Mouse (Mus musculus) forebrain, embryonic 14.5 days (tissue): ENCODE results near the gene Gm3854. TPM values are rescaled to one million over a fixed set of nuclear protein-coding genes. Genes with fewer than 3 reads are reported as not detected.

Experiments used
- polyA plus RNA-seq: library from polyadenylated mRNA; unstranded; fragments of >200 nt; fragmentation: Nextera tagmentation; extraction: Ambion mirVana; gene quantifications from 2 replicates; pipeline ENCODE4 v1.2.1, GENCODE M21; 2014

Gm3854 gene
- polyA plus RNA-seq, 1 experiment from 2014 or later = 1.7 TPM

Other genes with a start within 250 kb of the Gm3854 start
- 12.6 and 13.8 TPM in 2 replicates for gene Zfp787, start 187.8 kb upstream of the Gm3854 start, polyA plus RNA-seq
- gene Zfp444, start 171.5 kb upstream of the Gm3854 start, polyA plus RNA-seq = 88.2 and 96.3 TPM in 2 replicates
- gene Galp, start 146.7 kb upstream of the Gm3854 start, polyA plus RNA-seq = not detected in 2 replicates
- gene Zscan5b, start 121.5 kb upstream of the Gm3854 start, polyA plus RNA-seq = not detected in 2 replicates
- gene Epp13, start 91.0 kb upstream of the Gm3854 start, polyA plus RNA-seq = not detected in 2 replicates
- 11.7 and 13.5 TPM in 2 replicates for gene Zfp667, start 57.2 kb upstream of the Gm3854 start, polyA plus RNA-seq
- gene Zfp583, start 12.5 kb upstream of the Gm3854 start, polyA plus RNA-seq = 7.7 and 12.2 TPM in 2 replicates
- gene Zfp78, start 19.5 kb downstream of the Gm3854 start, polyA plus RNA-seq = 4.5 and 5.9 TPM in 2 replicates
- 15.8 and 18.4 TPM in 2 replicates for gene Zfp28, start 39.5 kb downstream of the Gm3854 start, polyA plus RNA-seq
- gene Smim17, start 55.0 kb downstream of the Gm3854 start, polyA plus RNA-seq = 3.0 and 3.5 TPM in 2 replicates
- not detected in 2 replicates for gene Gm20715, start 66.5 kb downstream of the Gm3854 start, polyA plus RNA-seq
- gene Olfr1344, start 94.9 kb downstream of the Gm3854 start, polyA plus RNA-seq = 0.14 TPM in 1 of 2 replicates, not detected in the other
- gene Olfr1336, start 112.4 kb downstream of the Gm3854 start, polyA plus RNA-seq = not detected in 2 replicates
- gene Olfr1346, start 123.3 kb downstream of the Gm3854 start, polyA plus RNA-seq = not detected in 2 replicates
- not detected in 2 replicates for gene Olfr5, start 143.2 kb downstream of the Gm3854 start, polyA plus RNA-seq
- not detected in 2 replicates for gene Olfr1347, start 156.0 kb downstream of the Gm3854 start, polyA plus RNA-seq
- not detected in 2 replicates for gene Olfr1348, start 165.0 kb downstream of the Gm3854 start, polyA plus RNA-seq
- gene Olfr1349, start 179.2 kb downstream of the Gm3854 start, polyA plus RNA-seq = not detected in 2 replicates
- gene Olfr1350, start 221.1 kb downstream of the Gm3854 start, polyA plus RNA-seq = not detected in 2 replicates